Mouse (Mus musculus): ENCODE data around the gene Olfr204. TPM values are rescaled to one million over a fixed set of nuclear protein-coding genes. Genes with fewer than 3 reads are reported as not detected.
"Not testable (repeated sequence)": the region's sequence is repeated elsewhere in the genome, so short reads cannot be mapped to it uniquely, and the experiment has no call there.

Olfr204 gene
- not detected in 2 replicates for polyA plus RNA-seq (2015; fragmentation: Nextera tagmentation; extraction: Ambion mirVana)

GRCm38 (mm10) chr16:59318148-59318547, at the start of gene Olfr204:
TSS of gene Olfr204 (minus strand) at chr16:59318248.
- H3K27me3 ChIP-seq (replicated peaks; ENCODE audit: control insufficient read depth, insufficient read depth, low read length), result no peaks in the 10 kb centered on the region
- no peaks in the 10 kb centered on the region for H3K36me3 ChIP-seq (ENCODE audit: control insufficient read depth, insufficient read depth, low read length)
- H3K4me3 ChIP-seq (ENCODE audit: low read length), result no peak within 1 kb of the TSS
- ATAC-seq, result no peak
- H3K4me2 ChIP-seq (ENCODE audit: low read length), result no peak within 1 kb of the TSS
- H3K27ac ChIP-seq (ENCODE audit: low read depth, low read length), result no peak within 1 kb of the TSS
- no peaks in the 10 kb centered on the region for H3K4me1 ChIP-seq (ENCODE audit: control insufficient read depth, insufficient read depth, low read depth, low read length)
- no peaks in the 10 kb centered on the region for H3K9me3 ChIP-seq (ENCODE audit: control insufficient read depth, low read length)
- H3K9ac ChIP-seq (ENCODE audit: low read depth, low read length), result no peak within 1 kb of the TSS

GRCm38 (mm10) chr16:59363893-59364292, 45.8 kb upstream of the Olfr204 start, which contains the start of gene Olfr209:
TSS of gene Olfr209 (minus strand) at chr16:59363993.
- Histone ChIP-seq H3K36me3 (ENCODE audit: control insufficient read depth, insufficient read depth, low read length) (no peaks in the 10 kb centered on the region), H3K4me1 (ENCODE audit: control insufficient read depth, insufficient read depth, low read depth, low read length) (no peaks in the 10 kb centered on the region), H3K27ac (ENCODE audit: low read depth, low read length) (no peak within 1 kb of the TSS), H3K27me3 (replicated peaks; ENCODE audit: control insufficient read depth, insufficient read depth, low read length) (no peaks in the 10 kb centered on the region), H3K4me2 (ENCODE audit: low read length) (no peak within 1 kb of the TSS), H3K9ac (ENCODE audit: low read depth, low read length) (no peak within 1 kb of the TSS), H3K4me3 (ENCODE audit: low read length) (no peak within 1 kb of the TSS), H3K9me3 (ENCODE audit: control insufficient read depth, low read length) (no peaks in the 10 kb centered on the region)
- no peak for ATAC-seq
- WGBS, result 81% methylated on average over 2 of the region's 2 CpGs

- H3K4me2 ChIP-seq (ENCODE audit: low read length), result no peak within 1 kb of the TSS
- ATAC-seq, result no peak
- H3K27ac ChIP-seq (ENCODE audit: low read depth, low read length), result no peak within 1 kb of the TSS
- H3K4me3 ChIP-seq (ENCODE audit: low read length), result no peak within 1 kb of the TSS
- H3K9me3 ChIP-seq (ENCODE audit: control insufficient read depth, low read length), result no peaks in the 10 kb centered on the region
- H3K36me3 ChIP-seq (ENCODE audit: control insufficient read depth, insufficient read depth, low read length), result no peaks in the 10 kb centered on the region
- WGBS, result 86% methylated on average over 1 of the region's 1 CpGs
- H3K9ac ChIP-seq (ENCODE audit: low read depth, low read length), result no peak within 1 kb of the TSS
- no peaks in the 10 kb centered on the region for H3K27me3 ChIP-seq (replicated peaks; ENCODE audit: control insufficient read depth, insufficient read depth, low read length)
- H3K4me1 ChIP-seq (ENCODE audit: control insufficient read depth, insufficient read depth, low read depth, low read length), result no peaks in the 10 kb centered on the region
These were observed 31.1 kb upstream of the Olfr204 start, which contains the start of gene Olfr206 for GRCm38 (mm10) chr16:59349146-59349545. TSS of gene Olfr206 (minus strand) at chr16:59349246.

- ATAC-seq, result no peak
- Histone ChIP-seq H3K9ac (ENCODE audit: low read depth, low read length) (no peak within 1 kb of the TSS), H3K36me3 (ENCODE audit: control insufficient read depth, insufficient read depth, low read length) (no peaks in the 10 kb centered on the region), H3K27ac (ENCODE audit: low read depth, low read length) (no peak within 1 kb of the TSS), H3K4me3 (ENCODE audit: low read length) (no peak within 1 kb of the TSS), H3K4me1 (ENCODE audit: control insufficient read depth, insufficient read depth, low read depth, low read length) (no peaks in the 10 kb centered on the region), H3K27me3 (replicated peaks; ENCODE audit: control insufficient read depth, insufficient read depth, low read length) (no peaks in the 10 kb centered on the region), H3K4me2 (ENCODE audit: low read length) (no peak within 1 kb of the TSS), H3K9me3 (ENCODE audit: control insufficient read depth, low read length) (no peaks in the 10 kb centered on the region; the same call in 1 of the 2 replicates)
These were observed 13.0 kb upstream of the Olfr204 start, which contains the start of gene Olfr205 for GRCm38 (mm10) chr16:59331038-59331437. TSS of gene Olfr205 (minus strand) at chr16:59331138.

GRCm38 (mm10) chr16:59323262-59323661, 5.2 kb upstream of the Olfr204 start:
- not testable (repeated sequence) for H3K27ac ChIP-seq (ENCODE audit: low read depth, low read length); ATAC-seq; H3K4me3 ChIP-seq (ENCODE audit: low read length); H3K4me2 ChIP-seq (ENCODE audit: low read length); H3K9me3 ChIP-seq (ENCODE audit: control insufficient read depth, low read length); H3K27me3 ChIP-seq (replicated peaks; ENCODE audit: control insufficient read depth, insufficient read depth, low read length); H3K4me1 ChIP-seq (ENCODE audit: control insufficient read depth, insufficient read depth, low read depth, low read length); H3K36me3 ChIP-seq (ENCODE audit: control insufficient read depth, insufficient read depth, low read length); H3K9ac ChIP-seq (ENCODE audit: low read depth, low read length)
- 56% methylated on average over 1 of the region's 1 CpGs for WGBS

GRCm38 (mm10) chr16:59298581-59298980, 19.5 kb downstream of the Olfr204 start, which contains the start of gene Olfr203:
TSS of gene Olfr203 (plus strand) at chr16:59298881.
- Histone ChIP-seq H3K4me2 (ENCODE audit: low read length) (no peak within 1 kb of the TSS), H3K4me1 (ENCODE audit: control insufficient read depth, insufficient read depth, low read depth, low read length) (no peaks in the 10 kb centered on the region), H3K27ac (ENCODE audit: low read depth, low read length) (no peak within 1 kb of the TSS), H3K36me3 (ENCODE audit: control insufficient read depth, insufficient read depth, low read length) (no peaks in the 10 kb centered on the region), H3K27me3 (replicated peaks; ENCODE audit: control insufficient read depth, insufficient read depth, low read length) (no peaks in the 10 kb centered on the region), H3K4me3 (ENCODE audit: low read length) (no peak within 1 kb of the TSS), H3K9me3 (ENCODE audit: control insufficient read depth, low read length) (no peaks in the 10 kb centered on the region), H3K9ac (ENCODE audit: low read depth, low read length) (no peak within 1 kb of the TSS)
- ATAC-seq, result no peak
- 85% methylated on average over 2 of the region's 2 CpGs for WGBS

GRCm38 (mm10) chr16:59287576-59287975, 30.5 kb downstream of the Olfr204 start:
- not testable (repeated sequence) for ATAC-seq; H3K36me3 ChIP-seq (ENCODE audit: control insufficient read depth, insufficient read depth, low read length); H3K9me3 ChIP-seq (ENCODE audit: control insufficient read depth, low read length); H3K27ac ChIP-seq (ENCODE audit: low read depth, low read length); H3K9ac ChIP-seq (ENCODE audit: low read depth, low read length); H3K27me3 ChIP-seq (replicated peaks; ENCODE audit: control insufficient read depth, insufficient read depth, low read length); H3K4me1 ChIP-seq (ENCODE audit: control insufficient read depth, insufficient read depth, low read depth, low read length); H3K4me3 ChIP-seq (ENCODE audit: low read length); H3K4me2 ChIP-seq (ENCODE audit: low read length)
- 87% methylated on average over 9 of the region's 9 CpGs for WGBS

GRCm38 (mm10) chr16:59286693-59287092, 31.4 kb downstream of the Olfr204 start, which contains the start of gene Olfr202:
TSS of gene Olfr202 (minus strand) at chr16:59286793.
- 97% methylated on average over 1 of the region's 1 CpGs for WGBS
- H3K27ac ChIP-seq (ENCODE audit: low read depth, low read length), result no peak within 1 kb of the TSS

GRCm38 (mm10) chr16:59283476-59283875, 34.6 kb downstream of the Olfr204 start:
- no peak for ATAC-seq
- no peak overlapping the region for H3K9ac ChIP-seq (ENCODE audit: low read depth, low read length)

More at GRCm38 (mm10) chr16:59286693-59287092, 31.4 kb downstream of the Olfr204 start, which contains the start of gene Olfr202:
- Histone ChIP-seq H3K9ac (ENCODE audit: low read depth, low read length) (no peak within 1 kb of the TSS), H3K36me3 (ENCODE audit: control insufficient read depth, insufficient read depth, low read length) (no peaks in the 10 kb centered on the region), H3K9me3 (ENCODE audit: control insufficient read depth, low read length) (no peaks in the 10 kb centered on the region), H3K27me3 (replicated peaks; ENCODE audit: control insufficient read depth, insufficient read depth, low read length) (no peaks in the 10 kb centered on the region), H3K4me2 (ENCODE audit: low read length) (no peak within 1 kb of the TSS), H3K4me1 (ENCODE audit: control insufficient read depth, insufficient read depth, low read depth, low read length) (no peaks in the 10 kb centered on the region), H3K4me3 (ENCODE audit: low read length) (no peak within 1 kb of the TSS)
- ATAC-seq, result no peak

More at GRCm38 (mm10) chr16:59283476-59283875, 34.6 kb downstream of the Olfr204 start:
- H3K27ac ChIP-seq (ENCODE audit: low read depth, low read length), result no peak overlapping the region
- H3K36me3 ChIP-seq (ENCODE audit: control insufficient read depth, insufficient read depth, low read length), result no peaks in the 10 kb centered on the region
- no peaks in the 10 kb centered on the region for H3K4me1 ChIP-seq (ENCODE audit: control insufficient read depth, insufficient read depth, low read depth, low read length)
- no peak overlapping the region for H3K4me2 ChIP-seq (ENCODE audit: low read length)
- no peaks in the 10 kb centered on the region for H3K9me3 ChIP-seq (ENCODE audit: control insufficient read depth, low read length)
- 80% methylated on average over 1 of the region's 1 CpGs for whole genome bisulfite sequencing
- no peaks in the 10 kb centered on the region for H3K27me3 ChIP-seq (replicated peaks; ENCODE audit: control insufficient read depth, insufficient read depth, low read length)
- H3K4me3 ChIP-seq (ENCODE audit: low read length), result no peak overlapping the region
